Comparison of ENCODE assay signal across 1 mouse cellular context in genomic region chr13:54446686-54447495, GRCm38 (mm10).
TF ChIP-seq lines count a peak whose summit lies in the region.

No protein-coding gene starts in this region.

TF ChIP-seq in CH12.LX, 34 proteins besides CTCF, POLR2A, EP300 and RAD21 (continued from another document):
- TF ChIP-seq IRF4 (IDR thresholded peaks at IDR 0.05; ENCODE audit: low read depth, low read length) (no peak), ZKSCAN1 (IDR thresholded peaks at IDR 0.05; ENCODE audit: borderline replicate concordance, low read depth, low read length) (no peak)
